Mouse (Mus musculus) limb, embryonic 14.5 days (tissue): ENCODE measurements around the gene Kitl. TPM values are rescaled to one million over a fixed set of nuclear protein-coding genes. Genes with fewer than 3 reads are reported as not detected.

Experiments used
- ATAC-seq: fragments of 200-750 bp; cut with Nextera tagmentation; 2 replicates; pipeline ENCODE4 v1.8.0; 2017; ENCODE audit warnings: low read depth, moderate number of reproducible peaks, moderate TSS enrichment; ENCODE audit not compliant: low FRiP score
- DNase-seq: peaks from one replicate; pipeline ENCODE4 v3.0.0-alpha.2; 2015; ENCODE audit warnings: low spot score
- H3K27ac ChIP-seq: fragments of 300-500 bp; sonication (generic); replicated peaks from 2 replicates; pipeline ENCODE4 v1.5.1; 2014; ENCODE audit warnings: low read depth, mild to moderate bottlenecking, low read length, moderate library complexity, mixed read lengths
- H3K27me3 ChIP-seq: fragments of 300-500 bp; sonication (generic); 2 replicates; pipeline ENCODE4 v1.6.1; 2014; ENCODE audit warnings: low read length, mixed read lengths; ENCODE audit not compliant: control insufficient read depth, insufficient read depth
- H3K36me3 ChIP-seq: fragments of 300-500 bp; sonication (generic); 2 replicates; pipeline ENCODE4 v1.6.1; 2014; ENCODE audit warnings: mild to moderate bottlenecking, low read length, moderate library complexity, mixed read lengths; ENCODE audit not compliant: control insufficient read depth, insufficient read depth
- H3K4me1 ChIP-seq: fragments of 300-500 bp; sonication (generic); 2 replicates; pipeline ENCODE4 v1.6.1; 2014; ENCODE audit warnings: antibody characterized with exemption, low read length, mixed read lengths; ENCODE audit not compliant: control insufficient read depth, insufficient read depth
- H3K4me2 ChIP-seq: fragments of 300-500 bp; sonication (generic); replicated peaks from 2 replicates; pipeline ENCODE4 v1.6.1; 2014; ENCODE audit warnings: low read depth, mild to moderate bottlenecking, low read length, moderate library complexity; ENCODE audit not compliant: severe bottlenecking
- H3K4me3 ChIP-seq: fragments of 300-500 bp; sonication (generic); replicated peaks from 2 replicates; pipeline ENCODE4 v1.5.1; 2014; ENCODE audit warnings: low read length
- H3K9ac ChIP-seq: fragments of 300-500 bp; sonication (generic); 2 replicates; pipeline ENCODE4 v1.6.1; 2014; ENCODE audit warnings: mild to moderate bottlenecking, low read depth, low read length, moderate library complexity; ENCODE audit not compliant: severe bottlenecking
- H3K9me3 ChIP-seq: fragments of 300-500 bp; sonication (generic); 2 replicates; pipeline ENCODE4 v1.6.1; 2016; ENCODE audit warnings: low read length; ENCODE audit not compliant: control insufficient read depth
- POLR2A ChIP-seq: fragments of 200-500 bp; IDR thresholded peaks from 2 replicates; pipeline ENCODE4 v1.8.0; 2012; ENCODE audit warnings: inconsistent platforms, mild to moderate bottlenecking, moderate library complexity, borderline replicate concordance; ENCODE audit not compliant: insufficient read depth, insufficient read length; ENCODE audit errors: extremely low read depth
- WGBS: fragments of 180-500 bp; shearing (Covaris S2); extraction: QIAGEN DNeasy Blood & Tissue Kit; methylation state at CpG from one replicate; pipeline ENCODE4 v1.1.7; 2014; 5-methylcytosine and 5-hydroxymethylcytosine counted together
- polyA plus RNA-seq, 2 experiments: library from polyadenylated mRNA; depleted of rRNA in 1 of 2; stranded (reverse) in 1 of 2; unstranded in 1 of 2; fragments of >200 nt; fragmentation: Nextera tagmentation in 1 of 2; extraction: Ambion mirVana in 1 of 2; gene quantifications; 2 replicates each; pipeline versions ENCODE4 v1.2.1 to v1.2.3; 2012 to 2014

Kitl gene
- polyA plus RNA-seq, 2 experiments, result 16.3 to 38.4 TPM

- Histone ChIP-seq H3K27me3 (no peaks in the 10 kb centered on the region), H3K4me3 (no peak overlapping the region), H3K4me2 (peak overlapping the region; percentile 38), H3K4me1 (peaks cover 8% of the 10 kb centered on the region; the same call in 1 of the 2 replicates), H3K36me3 (no peaks in the 10 kb centered on the region), H3K9me3 (no peaks in the 10 kb centered on the region), H3K9ac (no peak overlapping the region), H3K27ac (no peak overlapping the region)
- no peak for TF ChIP-seq POLR2A
- WGBS, result 43% methylated on average over 9 of the region's 9 CpGs
- DNase-seq (no peak), ATAC-seq (no peak)
Observed at GRCm38 (mm10) chr10:100010291-100010690, 5.1 kb upstream of the Kitl start.

DNA sequence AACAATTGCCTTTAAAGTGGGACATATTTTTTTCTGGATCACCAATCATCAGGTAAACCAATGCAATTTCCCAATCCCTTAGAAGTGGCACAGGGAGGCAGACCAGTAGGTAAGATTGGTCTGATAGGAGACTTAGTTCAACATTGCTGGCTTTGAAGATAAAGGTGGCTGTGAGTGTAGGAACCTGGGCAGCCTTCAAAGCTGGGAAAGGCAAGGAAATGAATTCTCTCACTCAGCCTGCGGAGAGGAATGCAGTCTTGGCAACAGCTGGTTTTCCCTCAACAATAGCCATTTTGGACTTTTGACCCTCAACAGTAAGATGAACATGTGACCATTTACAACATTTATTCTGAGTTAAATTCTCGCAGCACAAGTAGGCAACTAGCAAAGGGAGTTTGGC is 1.3 kb upstream of the Kitl start:
- Histone ChIP-seq H3K27ac (no peak overlapping the region), H3K27me3 (peaks cover 11% of the 10 kb centered on the region), H3K4me3 (no peak overlapping the region), H3K4me1 (peaks cover 9% of the 10 kb centered on the region), H3K9me3 (no peaks in the 10 kb centered on the region), H3K36me3 (no peaks in the 10 kb centered on the region), H3K9ac (no peak overlapping the region), H3K4me2 (no peak overlapping the region)
- WGBS, result 30% methylated on average over 2 of the region's 2 CpGs
- DNase-seq (peak; percentile 32), ATAC-seq (no peak)
- TF ChIP-seq POLR2A, result no peak

- Histone ChIP-seq H3K27me3 (peaks cover 25% of the 10 kb centered on the region), H3K4me3 (peak overlapping the region; percentile 74), H3K4me1 (peaks cover 8% of the 10 kb centered on the region), H3K27ac (no peak overlapping the region), H3K9me3 (no peaks in the 10 kb centered on the region), H3K4me2 (peak overlapping the region; percentile 97), H3K9ac (peak overlapping the region; percentile 65), H3K36me3 (no peaks in the 10 kb centered on the region)
- ATAC-seq, result peak; percentile 23; the same call in 1 of the 2 replicates
- TF ChIP-seq POLR2A, result no peak
- peak; percentile 53 for DNase-seq
- under 1% methylated on average over 26 of the region's 28 CpGs for WGBS
Observed at GRCm38 (mm10) chr10:100016326-100016709, 888 bp downstream of the Kitl start.

GRCm38 (mm10) chr10:100016941-100017770 is 1.7 kb downstream of the Kitl start:
- DNase-seq, result no peak
- peaks cover 25% of the 10 kb centered on the region for H3K27me3 ChIP-seq
- H3K27ac ChIP-seq, result no peak overlapping the region
- peak overlapping the region; percentile 74 for H3K4me3 ChIP-seq
- 17% methylated on average over 13 of the region's 13 CpGs for WGBS
- peak overlapping the region; percentile 97 for H3K4me2 ChIP-seq
- peaks cover 8% of the 10 kb centered on the region for H3K4me1 ChIP-seq
- TF ChIP-seq POLR2A, result no peak
- H3K9me3 ChIP-seq, result no peaks in the 10 kb centered on the region
- ATAC-seq, result no peak
- no peak overlapping the region for H3K9ac ChIP-seq
- no peaks in the 10 kb centered on the region for H3K36me3 ChIP-seq

GRCm38 (mm10) chr10:100017771-100018070 is 2.3 kb downstream of the Kitl start:
- no peak for TF ChIP-seq POLR2A
- no peaks in the 10 kb centered on the region for H3K9me3 ChIP-seq
- peaks cover 25% of the 10 kb centered on the region for H3K27me3 ChIP-seq
- no peaks in the 10 kb centered on the region for H3K36me3 ChIP-seq
- H3K4me1 ChIP-seq, result peaks cover 8% of the 10 kb centered on the region
- peak overlapping the region; percentile 97 for H3K4me2 ChIP-seq
- ATAC-seq, result no peak
- 7% methylated on average over 10 of the region's 10 CpGs for WGBS
- H3K27ac ChIP-seq, result no peak overlapping the region
- peak overlapping the region; percentile 74 for H3K4me3 ChIP-seq
- DNase-seq, result no peak
- no peak overlapping the region for H3K9ac ChIP-seq
